Mouse (Mus musculus) embryonic stem cell, embryonic (primary cell): Measurements from ENCODE around the gene Vapa.
"Not testable (repeated sequence)": the region's sequence is repeated elsewhere in the genome, so short reads cannot be mapped to it uniquely, and the experiment has no call there.

Experiments used
- CTCF ChIA-PET, 4 experiments: fragments of 300-600 bp in 2 of 4; fragments of 350-600 bp in 2 of 4; sonication (Branson Sonifier 250); formaldehyde crosslinking; loops; one replicate each; lab custom pipeline; 2022; ENCODE audit warnings: inconsistent platforms in 2 of 4; lab: Charles Lee
- POLR2A ChIA-PET, 4 experiments: fragments of 300-600 bp in 2 of 4; fragments of 350-600 bp in 2 of 4; sonication (Branson Sonifier 250); formaldehyde crosslinking; loops; one replicate each; lab custom pipeline; 2022; ENCODE audit warnings: antibody characterized with exemption in 4 of 4, inconsistent platforms in 1 of 4; lab: Charles Lee

Vapa gene

DNA sequence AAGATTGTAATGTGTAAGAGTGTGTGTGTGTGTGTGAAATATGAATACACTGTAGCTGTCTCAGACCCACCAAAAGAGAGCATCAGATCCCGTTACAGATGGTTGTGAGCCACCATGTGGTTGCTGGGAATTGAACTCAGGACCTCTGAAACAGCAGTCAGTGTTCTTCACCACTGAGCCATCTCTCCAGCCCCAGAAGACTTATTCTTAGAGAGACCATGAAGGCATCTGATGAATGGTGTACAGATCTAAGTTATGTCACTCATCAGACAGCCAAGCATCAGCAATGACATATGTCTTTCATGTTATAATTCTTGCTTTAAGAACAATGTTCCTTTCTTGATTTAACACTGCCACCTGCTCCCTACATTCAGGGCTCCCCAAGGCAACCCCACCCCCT, 25.8 kb upstream of the Vapa start:
- CTCF ChIA-PET = interaction anchor here in 1 of 4 experiments (0.5 kb wide), 1 partner anchor 102 kb away, joined by 4 read pairs; no protein-coding TSS in a partner anchor
- POLR2A ChIA-PET = no interaction called here

DNA sequence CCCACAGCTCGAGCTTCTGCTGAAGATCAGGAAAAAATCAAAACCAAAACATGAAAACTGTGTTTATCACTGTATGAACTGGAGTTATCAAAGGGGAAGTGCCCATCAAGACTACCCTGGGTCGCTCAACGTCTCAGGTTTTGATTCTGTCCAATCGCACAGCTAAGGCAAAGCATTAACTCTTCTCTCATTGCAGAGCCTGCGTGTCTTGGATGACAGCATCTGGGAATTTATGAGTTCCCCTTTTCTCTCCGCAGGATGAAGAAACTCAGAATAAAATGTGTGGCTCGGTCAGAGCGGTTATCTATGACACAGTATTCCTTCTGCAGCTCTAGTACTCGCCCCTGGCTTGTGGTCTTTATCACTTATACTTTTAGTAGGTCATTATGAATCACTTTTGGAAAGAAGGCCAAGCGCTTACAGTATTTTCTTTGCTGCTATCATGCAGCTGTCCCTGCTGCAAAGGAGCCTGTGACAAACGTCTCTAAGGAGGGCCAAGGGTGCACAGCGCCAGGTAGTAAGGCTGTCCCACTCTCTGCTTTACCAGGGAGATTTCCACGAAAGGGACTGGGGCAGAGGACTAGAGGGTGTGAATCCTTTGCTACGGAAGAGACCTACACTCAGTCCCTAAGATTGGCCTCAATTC, 22.5 kb upstream of the Vapa start:
- ChIA-PET CTCF (interaction anchor here in 1 of 4 experiments (1.2 kb wide), 1 partner anchor 8 kb away, joined by 4 read pairs; no protein-coding TSS in a partner anchor), POLR2A (interaction anchor here in 2 of 4 experiments (0.9 to 1.8 kb wide), 13 partner anchors 8 to 844 kb away, joined by 3 to 9 read pairs (median 4); partner anchors contain the start of gene Vapa (in 2 of the 2))

DNA sequence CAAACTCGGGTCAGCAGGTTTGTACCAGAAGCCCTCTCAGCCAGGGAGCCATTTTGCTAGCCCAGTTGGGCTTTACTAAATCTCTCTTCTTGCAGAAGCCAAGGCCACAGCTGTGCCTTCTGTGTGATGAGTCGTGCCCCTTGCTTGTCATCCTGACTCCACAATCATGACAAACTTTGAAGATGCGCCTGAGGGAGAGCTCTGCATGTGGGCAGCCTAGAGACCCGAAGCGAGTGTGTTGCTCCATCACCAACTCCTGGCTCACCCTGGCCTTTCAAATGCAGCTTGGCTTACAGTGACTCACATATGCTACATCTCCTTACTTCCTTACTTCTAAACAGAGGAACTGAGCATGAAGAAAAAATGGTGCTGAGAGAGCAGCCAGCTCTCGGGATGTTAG, 16.6 kb upstream of the Vapa start:
- CTCF ChIA-PET = no interaction called here
- POLR2A ChIA-PET = interaction anchor here in 3 of 4 experiments (0.6 to 2.7 kb wide), 6 partner anchors 11 to 38 kb away, joined by 3 to 9 read pairs (median 4); partner anchors contain the start of gene Vapa (in 2 of the 3)

DNA sequence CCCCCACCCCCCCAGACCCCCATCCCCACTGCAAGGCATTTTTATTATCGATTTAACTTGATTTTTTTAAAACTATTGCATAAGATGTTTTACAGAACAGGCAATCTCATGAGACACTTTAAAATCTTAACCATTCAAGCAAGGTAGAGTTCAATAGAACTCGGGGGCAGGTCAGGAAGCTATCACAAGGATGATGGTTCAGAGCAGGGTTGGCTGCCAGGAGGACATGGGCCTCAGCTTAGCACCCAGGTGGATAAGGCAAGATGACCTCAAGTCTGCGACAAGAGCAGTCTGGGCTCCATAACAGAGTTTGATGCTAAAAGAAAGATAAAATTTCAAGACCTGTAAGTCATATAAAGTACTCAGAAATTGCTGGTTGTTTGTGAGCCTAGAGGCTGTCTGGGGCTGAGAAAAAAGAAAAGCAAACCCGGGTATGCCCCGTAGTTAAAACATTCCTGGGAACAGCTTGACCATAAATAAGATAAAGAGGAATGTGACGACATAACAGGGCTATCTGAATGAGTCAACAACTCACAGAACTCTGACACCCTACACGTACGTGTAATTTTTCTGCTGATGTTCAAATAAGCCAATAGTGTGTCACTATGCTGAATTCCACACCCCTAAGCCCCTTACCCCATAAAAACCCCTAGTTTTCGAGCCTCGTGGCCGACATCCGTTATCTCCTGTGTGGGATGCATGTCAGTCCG, 15.6 kb upstream of the Vapa start:
- POLR2A ChIA-PET = interaction anchor here in 3 of 4 experiments (0.6 to 1.3 kb wide), 4 partner anchors 10 to 72 kb away, joined by 3 to 4 read pairs (median 3); no protein-coding TSS in a partner anchor
- CTCF ChIA-PET = not testable (repeated sequence)

DNA sequence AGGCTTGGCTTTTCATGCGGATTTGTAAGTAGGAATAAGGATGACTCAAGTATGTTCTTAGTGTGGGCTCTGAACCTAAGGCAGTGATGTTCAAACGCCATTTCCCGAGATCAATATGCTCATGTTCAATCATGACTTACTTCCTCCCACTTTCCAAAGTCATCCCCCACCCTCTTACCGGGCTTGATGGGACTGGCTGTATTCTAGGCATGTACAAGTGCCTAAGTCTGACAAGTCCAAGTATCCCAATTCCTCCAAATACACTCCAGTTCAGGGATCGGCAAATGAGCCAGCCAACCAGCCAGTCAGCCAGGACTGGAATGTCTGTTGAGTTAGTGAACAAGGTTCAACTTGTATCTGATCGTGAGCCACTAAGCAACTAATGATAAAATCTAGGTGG, 12.9 kb upstream of the Vapa start:
- ChIA-PET CTCF (no interaction called here), POLR2A (no interaction called here)

DNA sequence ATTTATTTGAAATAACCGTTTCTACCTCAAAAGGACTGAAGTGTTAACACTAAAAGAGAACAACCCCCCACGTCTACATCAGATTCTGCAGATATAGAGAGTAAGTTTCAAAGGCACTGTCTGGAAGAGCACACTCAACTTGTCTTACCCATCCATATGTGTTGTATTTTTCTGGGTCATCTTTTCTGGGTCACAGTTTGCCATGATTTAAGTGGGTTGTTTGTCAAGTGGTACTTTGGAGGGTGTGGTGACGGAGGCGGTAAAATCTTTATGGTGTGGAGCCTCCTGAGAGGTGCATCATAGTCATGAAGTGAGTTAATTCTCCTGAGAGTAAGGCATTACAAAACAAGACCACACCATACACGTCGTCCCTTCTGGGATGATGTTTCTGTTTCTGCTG, 12.2 kb upstream of the Vapa start:
- CTCF ChIA-PET = no interaction called here
- POLR2A ChIA-PET = interaction anchor here in 1 of 4 experiments (1.1 kb wide), 1 partner anchor 9 kb away, joined by 3 read pairs; no protein-coding TSS in a partner anchor

DNA sequence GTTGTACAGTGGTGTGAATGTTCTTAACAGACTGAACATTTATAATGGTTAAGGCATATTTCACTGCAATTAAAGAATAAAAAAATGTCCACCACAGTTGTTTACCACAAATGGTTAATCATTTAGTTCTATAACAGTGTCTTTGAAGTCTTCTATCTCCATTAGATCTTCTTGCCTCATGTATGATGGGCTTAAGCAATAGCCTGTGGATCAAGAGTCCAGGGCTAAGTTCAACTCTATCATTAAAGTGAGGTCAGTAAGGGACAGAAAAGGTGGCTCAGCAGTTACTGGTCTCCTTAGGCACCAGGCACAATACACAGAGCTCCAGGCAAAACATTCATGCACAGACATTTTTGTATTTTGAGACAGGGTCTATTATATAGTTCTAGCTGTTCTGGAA, 9.8 kb upstream of the Vapa start:
- ChIA-PET POLR2A (interaction anchor here in 2 of 4 experiments (0.6 to 0.9 kb wide), 2 partner anchors 8 to 32 kb away, joined by 4 to 7 read pairs; no protein-coding TSS in a partner anchor), CTCF (no interaction called here)

DNA sequence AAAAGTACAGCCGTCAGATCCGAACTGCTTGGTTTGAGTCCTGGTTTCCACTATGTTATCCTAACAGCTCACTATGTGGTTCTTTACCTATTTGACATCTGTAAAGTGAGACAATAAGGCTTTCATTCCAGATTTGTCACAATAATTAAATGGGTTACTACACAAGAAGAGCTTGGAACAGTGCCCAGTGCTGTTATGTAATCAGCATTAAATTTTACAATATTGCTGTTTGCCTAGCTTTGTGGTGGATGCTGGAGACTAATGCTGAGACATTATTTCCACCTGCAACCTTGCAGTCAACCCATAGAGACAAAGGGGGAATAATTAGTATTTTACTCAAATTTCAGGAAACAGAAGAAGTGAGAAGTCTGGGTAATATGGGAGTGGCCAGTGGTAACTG, 5.1 kb upstream of the Vapa start:
- CTCF ChIA-PET = no interaction called here
- POLR2A ChIA-PET = interaction anchor here in 2 of 4 experiments (0.9 to 1.3 kb wide), 2 partner anchors 11 to 62 kb away, joined by 3 read pairs; no protein-coding TSS in a partner anchor

DNA sequence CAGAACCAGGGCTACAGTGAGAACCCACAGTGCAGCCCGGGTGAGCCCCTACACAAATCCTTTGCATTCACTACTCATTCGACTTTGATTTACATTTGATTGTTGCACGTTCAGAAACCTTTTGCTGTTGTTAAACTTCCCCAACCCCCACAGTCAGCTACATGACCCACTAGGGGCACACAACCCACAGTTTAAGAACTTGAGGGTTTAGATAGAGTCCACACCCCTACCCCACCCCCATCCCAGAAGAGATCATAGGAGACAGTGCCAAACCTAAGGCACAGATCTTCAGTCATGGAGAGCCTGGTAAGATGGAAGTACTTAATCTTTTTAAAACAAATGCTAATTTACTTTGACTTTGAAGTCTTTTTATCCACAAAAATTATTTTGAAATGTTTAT, 2.3 kb upstream of the Vapa start:
- CTCF ChIA-PET = no interaction called here
- POLR2A ChIA-PET = interaction anchor here in 2 of 4 experiments (0.8 to 2.6 kb wide), 6 partner anchors 9 to 864 kb away, joined by 3 to 7 read pairs (median 4); no protein-coding TSS in a partner anchor

DNA sequence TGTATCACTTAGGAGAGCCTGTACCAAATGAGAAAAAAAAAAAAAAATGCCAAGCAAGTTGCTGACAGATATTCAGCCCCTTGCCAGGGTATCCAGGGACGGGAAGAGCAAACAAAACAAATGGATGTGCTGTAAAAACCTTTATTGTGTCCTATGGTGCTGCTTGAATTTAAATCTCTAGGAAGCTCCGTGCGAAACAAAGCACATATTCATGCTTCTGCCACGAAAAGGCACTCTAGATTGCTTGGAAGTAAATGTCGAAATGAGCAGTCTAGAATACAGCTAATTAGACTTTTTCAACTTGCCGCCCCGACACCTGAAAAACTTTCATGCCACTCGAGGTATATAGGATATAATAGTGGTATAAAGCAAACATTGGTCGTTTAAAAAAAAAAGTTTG, 1.1 kb upstream of the Vapa start:
- ChIA-PET POLR2A (interaction anchor here in 3 of 4 experiments (0.7 to 4.2 kb wide), 21 partner anchors 9 to 213 kb away, joined by 3 to 69 read pairs (median 7); partner anchors contain the start of gene Rab31 (in 1 of the 3)), CTCF (interaction anchor here in 1 of 4 experiments (0.7 kb wide), 1 partner anchor 10 kb away, joined by 6 read pairs; no protein-coding TSS in a partner anchor)

DNA sequence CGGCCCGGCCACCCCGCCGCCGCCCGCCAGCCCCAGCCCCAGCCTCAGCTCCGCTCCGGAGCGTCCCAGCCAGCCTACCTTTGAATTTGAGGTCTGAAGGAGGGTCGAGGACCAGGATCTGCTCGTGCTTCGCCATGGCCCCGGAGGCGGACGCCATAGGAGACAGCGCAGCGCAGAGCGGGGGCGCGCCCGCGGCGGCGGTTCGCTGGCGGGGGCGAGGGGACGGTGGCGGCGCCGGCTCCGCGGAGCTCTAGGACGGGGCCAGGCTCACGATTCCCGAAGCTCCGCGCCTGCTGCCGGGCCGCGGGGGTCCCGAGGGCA, 253 bp downstream of the Vapa start:
- ChIA-PET CTCF (interaction anchor here in 2 of 4 experiments (0.6 to 1.5 kb wide), 2 partner anchors 113 to 875 kb away, joined by 3 to 5 read pairs; no protein-coding TSS in a partner anchor), POLR2A (interaction anchor here (0.5 to 4.2 kb wide), 123 partner anchors 8 to 1281 kb away, joined by 3 to 69 read pairs (median 5); partner anchors contain the start of genes Ankrd12 (in 2 of the 4), Ppp4r1 (in 2 of the 4), Ralbp1 (in 2 of the 4) and Ndufv2 (in 1 of the 4))

DNA sequence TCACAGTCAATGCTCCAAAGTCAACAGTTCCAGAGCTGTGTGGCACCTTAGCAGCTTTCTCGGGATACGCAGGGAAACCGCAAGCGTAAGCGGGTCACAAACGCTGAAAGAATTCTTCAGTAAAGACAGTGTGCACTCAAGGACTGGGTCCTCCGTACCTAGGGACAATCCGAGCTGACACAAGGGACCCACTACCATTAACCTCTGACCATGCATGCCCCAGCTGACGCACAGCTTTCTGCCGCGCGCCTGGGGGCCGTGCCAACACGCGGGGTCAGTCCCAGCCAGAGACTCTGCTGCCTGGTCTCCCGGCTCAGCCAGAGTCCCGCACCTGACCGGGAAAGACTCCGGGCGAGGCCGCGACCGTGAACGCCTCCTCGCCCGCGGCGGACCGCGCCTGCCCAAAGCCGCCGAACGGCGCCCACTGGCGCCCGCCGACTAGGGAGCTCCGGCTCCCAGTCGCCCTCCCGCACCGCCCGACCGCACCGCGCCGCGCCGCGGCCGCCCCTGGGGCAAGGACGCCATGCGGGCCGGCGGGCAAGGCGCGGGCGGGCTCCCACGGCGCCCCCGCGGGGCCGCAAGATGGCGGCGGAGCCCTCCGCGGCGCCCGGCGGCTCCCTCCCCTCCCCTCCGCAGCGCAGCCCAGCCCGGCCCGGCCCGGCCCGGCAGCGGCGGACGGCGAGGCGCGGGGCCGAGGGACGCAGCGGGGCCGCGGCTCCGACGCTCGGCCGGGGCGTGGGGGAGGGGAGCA, 789 bp downstream of the Vapa start:
- CTCF ChIA-PET = interaction anchor here in 2 of 4 experiments (1.3 to 1.5 kb wide), 2 partner anchors 54 to 114 kb away, joined by 3 to 5 read pairs; no protein-coding TSS in a partner anchor
- POLR2A ChIA-PET = interaction anchor here in 3 of 4 experiments (0.7 to 4.2 kb wide), 105 partner anchors 8 to 1280 kb away, joined by 3 to 69 read pairs (median 5); partner anchors contain the start of genes Ppp4r1 (in 2 of the 3), Ndufv2 (in 1 of the 3), Rab31 (in 1 of the 3) and Ralbp1 (in 1 of the 3)

DNA sequence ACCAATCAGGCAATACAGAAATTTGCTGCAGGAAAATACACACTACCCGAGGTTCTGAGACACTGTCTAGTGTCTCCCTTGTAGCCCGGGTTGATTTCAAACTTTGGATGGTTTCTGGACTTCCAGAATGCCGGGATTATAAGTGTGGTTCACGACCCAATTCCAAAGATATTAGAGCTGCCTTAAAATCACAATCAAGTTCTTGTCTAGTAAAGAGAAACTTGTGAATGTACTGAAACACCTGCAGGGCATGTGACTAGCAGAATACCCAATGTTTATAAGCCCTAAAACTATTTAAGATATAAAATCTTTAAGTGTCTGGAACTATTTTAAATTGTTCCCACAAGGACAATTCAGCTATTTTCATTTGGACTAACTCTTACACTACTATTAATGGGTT, 1.6 kb downstream of the Vapa start:
- POLR2A ChIA-PET = interaction anchor here in 3 of 4 experiments (0.5 to 4.2 kb wide), 57 partner anchors 9 to 1697 kb away, joined by 3 to 69 read pairs (median 6); partner anchors contain the start of genes Ppp4r1 (in 1 of the 3), Rab31 (in 1 of the 3), Twsg1 (in 1 of the 3) and Txndc2 (in 1 of the 3)
- CTCF ChIA-PET = interaction anchor here in 1 of 4 experiments (1.3 kb wide), 1 partner anchor 53 kb away, joined by 3 read pairs; no protein-coding TSS in a partner anchor

DNA sequence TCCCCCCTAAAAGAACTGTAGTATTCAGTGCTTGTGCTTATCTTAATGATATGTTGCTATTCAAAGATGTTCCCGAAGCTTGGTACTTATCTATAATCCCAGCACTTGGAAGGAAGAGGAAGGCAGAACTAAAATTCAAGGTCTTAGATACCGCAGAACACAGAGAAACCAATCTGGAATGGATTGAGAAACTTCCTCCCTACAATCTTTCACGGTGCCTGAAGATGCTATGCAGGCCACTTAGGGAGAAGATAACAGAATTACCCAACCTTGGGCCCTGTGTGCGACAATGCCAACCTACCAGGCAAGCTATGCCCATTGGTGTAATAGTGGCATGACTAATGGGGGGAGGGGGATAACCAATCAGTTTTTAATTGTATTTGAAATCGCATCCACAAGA, 4.6 kb downstream of the Vapa start:
- ChIA-PET POLR2A (interaction anchor here in 2 of 4 experiments (0.6 to 1.6 kb wide), 6 partner anchors 11 to 634 kb away, joined by 3 to 4 read pairs (median 4); no protein-coding TSS in a partner anchor), CTCF (no interaction called here)

DNA sequence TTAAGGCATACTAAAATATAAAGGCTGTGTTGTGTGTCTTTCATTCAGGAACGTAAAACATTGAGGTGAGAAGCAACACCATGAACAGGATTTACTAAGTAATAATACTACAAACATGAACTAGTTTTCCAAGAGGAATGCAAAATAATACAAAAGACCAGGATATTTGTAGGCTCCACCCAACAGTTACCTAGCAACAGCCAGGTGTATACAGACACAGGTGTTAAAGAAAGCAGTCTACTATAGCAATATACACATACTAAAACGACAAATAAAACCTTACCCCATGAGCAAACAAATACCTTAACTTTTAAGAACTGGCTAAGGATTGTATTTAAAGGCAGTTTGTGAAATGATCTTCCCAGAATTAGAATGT, 5.1 kb downstream of the Vapa start:
- CTCF ChIA-PET = no interaction called here

DNA sequence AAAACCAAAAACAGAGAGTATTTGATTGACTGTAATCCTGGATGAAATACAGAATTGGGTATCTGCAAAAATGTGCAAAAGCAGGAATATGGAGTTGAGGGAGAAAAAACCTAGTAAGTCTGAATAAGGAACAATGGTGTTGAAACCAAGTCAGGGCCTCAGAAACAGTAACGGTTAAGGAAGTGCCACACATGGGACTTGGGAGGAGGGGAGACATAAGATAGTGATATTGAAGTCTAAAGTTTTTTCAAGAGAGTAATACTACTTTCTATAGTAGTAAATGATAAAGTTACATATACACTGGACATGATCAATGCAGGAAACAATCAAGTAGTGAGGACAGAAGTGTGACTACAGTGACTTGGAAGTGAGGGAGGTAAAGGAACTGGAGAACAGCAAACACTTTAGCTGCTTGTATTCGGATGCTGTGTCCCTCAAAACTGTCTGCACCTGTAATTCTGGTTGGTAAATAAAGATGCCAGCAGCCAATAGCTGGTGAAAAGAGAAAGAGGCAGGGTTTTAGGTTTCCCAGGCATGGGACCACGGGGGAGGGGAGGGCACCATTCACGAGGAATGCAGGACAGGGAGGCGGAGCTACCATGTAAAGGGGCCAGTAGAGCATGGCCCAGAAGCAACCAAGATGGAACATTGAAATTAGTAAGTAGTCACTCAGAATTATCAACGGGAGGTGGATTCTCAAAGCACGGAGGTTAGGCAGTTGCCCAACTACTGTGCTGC, 5.6 kb downstream of the Vapa start:
- CTCF ChIA-PET = interaction anchor here in 1 of 4 experiments (0.6 kb wide), 1 partner anchor 66 kb away, joined by 3 read pairs; no protein-coding TSS in a partner anchor
- POLR2A ChIA-PET = interaction anchor here in 2 of 4 experiments (0.6 to 1.5 kb wide), 5 partner anchors 12 to 116 kb away, joined by 3 to 4 read pairs (median 3); no protein-coding TSS in a partner anchor

More for the DNA sequence above, 5.1 kb downstream of the Vapa start:
- POLR2A ChIA-PET = interaction anchor here in 2 of 4 experiments (0.7 to 1.5 kb wide), 4 partner anchors 13 to 115 kb away, joined by 3 to 4 read pairs (median 3); no protein-coding TSS in a partner anchor

DNA sequence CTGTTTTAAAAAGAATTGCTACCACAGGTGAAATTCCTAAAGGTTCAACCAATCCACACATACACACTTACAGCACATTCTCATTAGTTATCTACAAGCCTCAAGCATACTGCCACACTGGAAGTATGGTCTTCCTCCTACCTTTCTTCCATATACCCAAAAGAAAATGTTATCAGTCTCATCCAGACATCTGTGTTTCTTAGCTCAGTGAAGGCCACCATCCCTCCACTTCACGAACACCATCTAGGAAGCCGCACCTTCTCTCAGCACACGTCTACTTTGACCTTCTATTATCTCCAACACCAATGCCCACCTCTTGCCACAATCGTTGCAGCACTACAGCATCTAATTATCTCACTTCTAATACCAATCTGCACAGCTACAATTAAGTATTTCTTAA, 7.3 kb downstream of the Vapa start:
- ChIA-PET CTCF (no interaction called here), POLR2A (interaction anchor here in 2 of 4 experiments (0.5 to 1.5 kb wide), 4 partner anchors 10 to 873 kb away, joined by 3 to 5 read pairs (median 4); no protein-coding TSS in a partner anchor)
